Mouse (Mus musculus) left cerebral cortex, adult 8-10 months (tissue): Measurements from ENCODE around the gene Trarg1. TPM values are rescaled to one million over a fixed set of nuclear protein-coding genes. Genes with fewer than 3 reads are reported as not detected.
"Not testable (repeated sequence)": the region's sequence is repeated elsewhere in the genome, so short reads cannot be mapped to it uniquely, and the experiment has no call there.

ENCODE experiments used
- DNase-seq, 2 experiments: peaks; one replicate each; pipeline ENCODE4 v3.0.0; 2022; ENCODE audit warnings: low spot score in 2 of 2
- total RNA-seq, 4 experiments: library from RNA; stranded (reverse); gene quantifications; 2 replicates each; pipeline ENCODE4 v1.2.4; 2022

Gene Trarg1
- total RNA-seq: under 1 TPM; 0.48 to 0.80 (median 0.56) TPM

GRCm38 (mm10) chr11:76679508-76679907, at the start of gene Trarg1:
Gene Trarg1 (plus strand): TSS chr11:76679808.
- not testable (repeated sequence) for DNase-seq

- DNase-seq: no peak
These were observed 49.6 kb upstream of the Trarg1 start for GRCm38 (mm10) chr11:76630023-76630422.

- DNase-seq: no peak
These were observed 49.1 kb upstream of the Trarg1 start for GRCm38 (mm10) chr11:76630487-76630886.

GRCm38 (mm10) chr11:76639269-76639985, 40.2 kb upstream of the Trarg1 start:
- DNase-seq: no peak

- no peak for DNase-seq
These were observed 39.4 kb upstream of the Trarg1 start for GRCm38 (mm10) chr11:76640231-76640630.

GRCm38 (mm10) chr11:76644257-76644656, 35.4 kb upstream of the Trarg1 start:
- no peak for DNase-seq

GRCm38 (mm10) chr11:76645036-76645435, 34.6 kb upstream of the Trarg1 start:
- no peak for DNase-seq

- DNase-seq: peak; percentile 82 to 94
These were observed 33.7 kb upstream of the Trarg1 start for GRCm38 (mm10) chr11:76645955-76646354.

GRCm38 (mm10) chr11:76647062-76647461, 32.5 kb upstream of the Trarg1 start:
- DNase-seq: no peak

GRCm38 (mm10) chr11:76647500-76647899, 32.1 kb upstream of the Trarg1 start:
- peak; percentile 58 to 83 for DNase-seq

GRCm38 (mm10) chr11:76650862-76651560, 28.6 kb upstream of the Trarg1 start:
- no peak for DNase-seq

- DNase-seq: no peak
These were observed 26.7 kb upstream of the Trarg1 start for GRCm38 (mm10) chr11:76652838-76653334.

GRCm38 (mm10) chr11:76655106-76655505, 24.5 kb upstream of the Trarg1 start:
- no peak for DNase-seq

GRCm38 (mm10) chr11:76657450-76657970, 22.1 kb upstream of the Trarg1 start:
- DNase-seq: no peak

GRCm38 (mm10) chr11:76659138-76659930, 20.3 kb upstream of the Trarg1 start:
- DNase-seq: no peak

GRCm38 (mm10) chr11:76661790-76662468, 17.7 kb upstream of the Trarg1 start:
- no peak for DNase-seq

GRCm38 (mm10) chr11:76666002-76666649, 13.5 kb upstream of the Trarg1 start:
- DNase-seq: no peak

- no peak for DNase-seq
These were observed 11.8 kb upstream of the Trarg1 start for GRCm38 (mm10) chr11:76667807-76668206.

GRCm38 (mm10) chr11:76671871-76672475, 7.6 kb upstream of the Trarg1 start, which contains the start of gene Bhlha9:
Gene Bhlha9 (plus strand): TSS chr11:76672470.
- DNase-seq: no peak
